Mouse (Mus musculus) embryonic fibroblast, embryonic 13.5 days (primary cell): ENCODE measurements around the gene Sec23ip. TPM values are rescaled to one million over a fixed set of nuclear protein-coding genes. Genes with fewer than 3 reads are reported as not detected.

Experiments
- H3K27ac ChIP-seq: 2 replicates; pipeline ENCODE4 v1.5.1; 2012; ENCODE audit warnings: low read length, control low read depth, inconsistent platforms; ENCODE audit not compliant: insufficient read depth
- H3K4me1 ChIP-seq: 2 replicates; pipeline ENCODE4 v1.6.1; 2011; ENCODE audit warnings: low read length; ENCODE audit not compliant: control insufficient read depth, insufficient read depth
- H3K4me3 ChIP-seq: 2 replicates; pipeline ENCODE4 v1.5.1; 2011; ENCODE audit warnings: mild to moderate bottlenecking, control low read depth, low read length; ENCODE audit not compliant: insufficient read depth
- CTCF ChIP-seq: IDR thresholded peaks from 2 replicates; pipeline ENCODE4 v1.5.1; 2011; ENCODE audit warnings: mild to moderate bottlenecking, control low read depth, low read length, moderate library complexity, borderline replicate concordance; ENCODE audit not compliant: insufficient read depth
- POLR2A ChIP-seq: IDR thresholded peaks from 2 replicates; pipeline ENCODE4 v1.6.1; 2011; ENCODE audit warnings: low read depth, mild to moderate bottlenecking, control low read depth, low read length, moderate library complexity
- polyA plus RNA-seq: library from polyadenylated mRNA; stranded (reverse); fragments of >200 nt; gene quantifications from 2 replicates; pipeline ENCODE4 v1.2.4, GENCODE M21; 2011; ENCODE audit warnings: low read depth; ENCODE audit not compliant: missing spikeins, insufficient read length

Sec23ip gene
- polyA plus RNA-seq, 1 experiment, result 64.1 TPM

GRCm38 (mm10) chr7:128739116-128739461 lies 5.7 kb upstream of the Sec23ip start:
- Histone ChIP-seq H3K27ac (no peak overlapping the region), H3K4me3 (peak overlapping the region; percentile 97), H3K4me1 (peaks cover 5% of the 10 kb centered on the region; the same call in 1 of the 2 replicates)
- TF ChIP-seq CTCF, result no peak
- TF ChIP-seq POLR2A, result no peak

- H3K4me1 ChIP-seq, result peaks cover 5% of the 10 kb centered on the region; the same call in 1 of the 2 replicates
- H3K4me3 ChIP-seq, result peak overlapping the region; percentile 97
- TF ChIP-seq CTCF, result no peak
- no peak for TF ChIP-seq POLR2A
- 0 out of 2 replicates have a peak overlapping the region, but pooled peaks have one; percentile 3 for H3K27ac ChIP-seq
Measured at GRCm38 (mm10) chr7:128739462-128740277, 5.1 kb upstream of the Sec23ip start.

- H3K4me3 ChIP-seq, result peak within 1 kb of the TSS; percentile 97
- TF ChIP-seq POLR2A (peak; percentile 59), CTCF (no peak)
- 0 out of 2 replicates have a peak within 1 kb of the TSS, but pooled peaks have one; percentile 3 for H3K27ac ChIP-seq
- peaks cover 5% of the 10 kb centered on the region; the same call in 1 of the 2 replicates for H3K4me1 ChIP-seq
Measured at GRCm38 (mm10) chr7:128740334-128740733, 4.4 kb upstream of the Sec23ip start, which contains the start of gene Mcmbp. Gene Mcmbp, minus strand, starts transcription at chr7:128740495.

- Histone ChIP-seq H3K4me1 (peaks cover 8% of the 10 kb centered on the region; the same call in 1 of the 2 replicates), H3K27ac (peak overlapping the region; percentile 51; the same call in 1 of the 2 replicates), H3K4me3 (peak overlapping the region; percentile 61)
- no peak for TF ChIP-seq POLR2A
Measured at GRCm38 (mm10) chr7:128743898-128744297, 845 bp upstream of the Sec23ip start.

GRCm38 (mm10) chr7:128746151-128746550 lies 1.4 kb downstream of the Sec23ip start:
- H3K4me3 ChIP-seq, result peak overlapping the region; percentile 96
- no peak overlapping the region for H3K27ac ChIP-seq
- H3K4me1 ChIP-seq, result peaks cover 9% of the 10 kb centered on the region; the same call in 1 of the 2 replicates
- no peak for TF ChIP-seq CTCF
- TF ChIP-seq POLR2A, result no peak

- peaks cover 9% of the 10 kb centered on the region; the same call in 1 of the 2 replicates for H3K4me1 ChIP-seq
- no peak for TF ChIP-seq POLR2A
- no peak for TF ChIP-seq CTCF
- H3K4me3 ChIP-seq, result no peak overlapping the region
- H3K27ac ChIP-seq, result no peak overlapping the region
Measured at GRCm38 (mm10) chr7:128748758-128749157, 4.0 kb downstream of the Sec23ip start.

GRCm38 (mm10) chr7:128750296-128750695 lies 5.6 kb downstream of the Sec23ip start:
- TF ChIP-seq POLR2A (no peak), CTCF (no peak)
- Histone ChIP-seq H3K4me3 (no peak overlapping the region), H3K27ac (no peak overlapping the region), H3K4me1 (peaks cover 9% of the 10 kb centered on the region; the same call in 1 of the 2 replicates)

GRCm38 (mm10) chr7:128752012-128752411 lies 7.3 kb downstream of the Sec23ip start:
- peaks cover 9% of the 10 kb centered on the region; the same call in 1 of the 2 replicates for H3K4me1 ChIP-seq
- H3K27ac ChIP-seq, result no peak overlapping the region
- no peak overlapping the region for H3K4me3 ChIP-seq
- TF ChIP-seq POLR2A (no peak), CTCF (no peak)

- Histone ChIP-seq H3K4me1 (no peaks in the 10 kb centered on the region), H3K27ac (no peak overlapping the region), H3K4me3 (no peak overlapping the region)
- TF ChIP-seq CTCF (no peak), POLR2A (no peak)
Measured at GRCm38 (mm10) chr7:128755396-128755795, 10.7 kb downstream of the Sec23ip start.

GRCm38 (mm10) chr7:128758948-128759347 lies 14.2 kb downstream of the Sec23ip start:
- Histone ChIP-seq H3K27ac (no peak overlapping the region), H3K4me1 (no peaks in the 10 kb centered on the region), H3K4me3 (no peak overlapping the region)
- no peak for TF ChIP-seq POLR2A
- no peak for TF ChIP-seq CTCF
